Mouse (Mus musculus): ENCODE data around the gene Gipr.
A peak's percentile ranks its signal among the peaks of the same experiment; 100 is the strongest.

Gene Gipr

DNA sequence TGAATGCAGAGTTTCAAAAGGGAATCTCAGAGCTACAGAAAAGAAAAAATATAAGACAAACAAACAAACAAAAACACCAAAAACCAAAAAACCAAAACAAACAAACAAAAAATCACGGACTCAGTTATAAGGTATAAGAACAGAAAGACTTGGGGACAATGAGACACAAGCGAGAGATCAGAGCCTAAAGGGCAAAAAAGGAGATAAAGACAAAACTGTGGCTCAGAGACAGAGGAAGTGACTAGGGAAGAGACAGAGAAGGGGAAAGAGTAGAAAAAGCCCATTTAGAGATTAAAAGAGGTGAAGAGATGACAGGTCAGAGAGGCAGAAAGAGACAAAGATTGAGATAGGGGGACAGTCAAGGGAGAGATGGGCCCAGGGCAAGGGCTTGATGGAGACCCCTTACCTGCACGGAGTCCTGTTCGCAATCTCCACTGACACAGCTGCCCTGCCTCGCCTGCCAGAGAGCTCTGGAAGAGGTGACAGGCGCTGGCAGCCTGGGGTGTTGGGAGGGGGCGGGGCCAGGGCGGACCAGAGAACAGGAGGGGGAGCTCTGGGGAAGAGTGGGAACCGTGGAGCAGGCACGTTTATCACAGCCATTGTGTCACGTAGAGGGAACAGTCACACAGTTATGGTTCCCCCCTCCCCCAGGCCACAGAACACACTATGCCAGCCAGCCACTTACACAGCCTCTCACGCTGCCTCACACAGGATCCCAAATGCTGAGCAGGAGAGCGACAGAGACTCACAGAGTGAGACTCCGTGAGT is at the start of gene Gipr:
Gene Gipr (minus strand): TSS at position 472 of the 768 bp plus-strand sequence.
- peak; percentile 96 for DNase-seq

DNA sequence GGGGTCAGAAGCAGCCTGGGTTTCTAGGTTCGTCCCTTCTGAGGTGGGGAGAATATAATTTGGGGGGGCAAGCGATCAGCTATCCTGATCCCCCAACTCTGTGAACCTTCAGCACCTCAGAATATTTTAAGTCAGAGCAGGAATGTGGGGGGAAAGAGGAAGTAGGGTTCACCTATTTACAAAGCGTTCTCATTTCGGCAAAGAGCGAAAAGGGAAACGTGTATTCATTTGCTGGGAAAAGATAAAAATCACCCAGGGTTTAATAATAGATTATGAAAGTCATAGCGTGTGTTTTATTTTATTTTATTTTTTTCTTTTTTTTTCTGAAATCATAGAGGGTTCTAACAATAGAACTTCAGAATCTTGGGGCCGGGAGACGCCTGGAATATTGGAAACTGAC is 49.0 kb upstream of the Gipr start:
- no peak for DNase-seq

DNA sequence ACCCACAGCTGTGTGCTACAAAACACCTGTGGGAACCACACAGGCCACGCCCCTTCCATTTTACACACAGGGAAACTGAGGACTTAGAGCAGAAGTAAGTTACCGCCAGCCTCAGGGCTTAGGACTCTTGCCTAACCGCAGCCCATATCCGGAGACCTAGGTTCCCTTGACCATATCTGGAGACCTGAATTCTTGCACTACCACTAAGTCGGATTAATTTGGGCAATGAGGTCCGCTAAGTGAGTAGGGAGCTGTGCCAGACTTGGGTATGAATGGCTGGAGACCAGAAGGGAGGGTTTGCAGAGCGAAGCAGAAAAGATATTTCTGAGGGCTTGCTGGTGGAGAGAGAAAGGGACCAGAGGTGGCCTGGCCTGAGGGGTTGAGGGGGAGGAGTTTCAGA is 48.4 kb upstream of the Gipr start:
- DNase-seq = no peak

DNA sequence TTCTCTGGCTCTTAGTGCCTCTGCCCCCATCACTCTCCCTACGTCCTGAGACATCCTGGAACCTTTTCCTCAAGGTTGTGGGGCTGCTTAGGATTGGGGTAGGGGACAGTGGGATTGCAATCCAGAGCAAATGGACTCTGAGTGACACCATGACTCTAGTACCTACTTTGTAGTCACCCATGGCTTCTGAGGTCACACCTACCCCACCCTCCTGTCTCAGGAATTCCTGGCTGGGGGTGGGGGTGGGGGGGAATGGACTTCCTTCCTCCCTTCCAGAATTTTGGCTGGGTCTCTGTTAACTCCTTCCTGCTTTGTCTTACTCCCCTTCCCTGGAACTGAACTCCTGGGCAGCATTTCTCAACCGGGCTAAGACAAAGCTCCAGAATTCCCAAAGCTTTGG is 47.5 kb upstream of the Gipr start:
- peak; percentile 95 for DNase-seq

DNA sequence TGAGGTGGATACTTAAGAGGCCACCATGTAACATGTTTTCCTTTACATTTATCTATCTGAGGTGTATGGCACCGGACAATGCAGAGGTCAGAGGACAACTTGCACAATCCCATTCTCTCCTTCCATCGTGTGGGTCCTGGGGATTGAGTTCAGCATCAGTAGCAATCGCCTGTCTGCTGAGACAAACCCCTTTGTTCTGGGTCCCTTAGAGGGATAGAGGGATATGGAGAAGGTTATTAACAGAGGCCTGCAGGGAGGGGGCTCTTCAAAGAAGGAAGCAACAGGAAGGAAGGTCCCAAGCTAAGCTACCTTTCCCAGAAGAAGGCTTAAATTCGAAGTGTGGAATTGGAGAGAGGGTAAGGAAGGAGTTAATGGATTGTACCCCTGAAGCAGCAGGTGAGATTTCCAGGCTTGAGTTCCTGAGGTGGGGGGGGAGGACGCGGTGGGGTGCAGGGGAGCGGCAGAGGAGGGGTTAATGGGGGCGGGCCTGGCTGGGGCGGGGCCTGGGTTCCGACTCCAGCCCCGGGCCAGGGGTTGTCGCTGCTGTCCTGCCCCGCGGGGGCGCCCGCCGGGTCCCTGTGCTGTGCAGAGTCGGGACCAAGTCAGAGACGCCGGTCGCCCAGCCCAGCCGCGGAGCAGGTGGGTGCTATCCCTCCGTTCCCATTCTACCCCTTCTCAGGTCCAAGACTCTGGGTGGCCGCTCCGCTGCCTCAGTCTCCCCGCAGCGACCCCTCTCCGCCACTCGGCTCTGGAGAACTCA is 46.2 kb upstream of the Gipr start, which contains the start of gene Gpr4:
Gene Gpr4 (plus strand): TSS at position 543 of the 760 bp plus-strand sequence.
- DNase-seq = peak; percentile 97

DNA sequence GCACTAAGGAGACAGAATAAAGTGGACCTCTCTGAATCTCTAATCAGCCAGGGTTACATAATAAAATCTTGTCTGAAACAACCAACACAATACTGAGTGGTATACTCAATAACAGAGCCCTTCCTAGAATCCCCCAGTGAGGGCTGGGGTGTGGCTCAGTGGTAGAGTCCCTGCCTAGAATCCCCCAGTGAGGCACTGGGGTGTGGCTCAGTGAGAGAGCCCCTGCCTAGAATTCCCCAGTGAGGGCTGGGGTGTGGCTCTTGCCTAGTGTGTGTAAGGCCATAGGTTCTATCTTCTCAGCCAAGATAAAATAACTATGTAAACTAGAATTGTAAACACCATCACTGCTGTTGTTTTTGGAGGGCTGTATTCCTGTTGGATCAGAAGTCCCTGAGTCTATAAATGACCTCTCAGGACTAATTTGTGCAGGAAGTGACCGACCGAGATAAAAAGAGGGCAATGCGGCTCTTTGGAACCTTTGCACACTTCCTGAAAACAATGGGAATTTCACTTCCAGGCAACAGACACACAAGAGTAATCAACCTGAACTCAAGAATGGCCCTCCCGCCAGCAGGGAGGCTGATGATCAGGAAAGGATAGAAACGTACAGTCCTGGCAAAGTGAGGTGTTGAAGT is 45.2 kb upstream of the Gipr start:
- peak; percentile 94 for DNase-seq

DNA sequence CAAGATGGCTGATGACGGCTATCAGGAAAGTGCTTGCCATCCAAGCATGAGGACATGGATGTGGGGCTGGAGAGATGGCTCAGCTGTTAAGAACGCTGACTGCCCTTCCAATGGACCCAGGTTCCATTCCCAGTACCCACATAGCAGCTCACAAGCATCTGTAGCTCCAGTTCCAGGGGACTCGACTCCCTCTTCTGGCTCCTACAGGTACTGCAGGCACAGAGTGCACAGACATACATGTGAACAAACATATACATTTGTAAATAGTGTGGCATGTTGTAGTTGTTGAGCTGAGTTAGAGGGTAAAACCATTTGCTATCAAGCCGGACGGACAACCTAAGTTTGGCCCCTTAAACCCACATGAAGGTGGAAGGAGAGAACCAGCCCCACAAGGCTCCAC is 44.1 kb upstream of the Gipr start:
- peak; percentile 84 for DNase-seq

DNA sequence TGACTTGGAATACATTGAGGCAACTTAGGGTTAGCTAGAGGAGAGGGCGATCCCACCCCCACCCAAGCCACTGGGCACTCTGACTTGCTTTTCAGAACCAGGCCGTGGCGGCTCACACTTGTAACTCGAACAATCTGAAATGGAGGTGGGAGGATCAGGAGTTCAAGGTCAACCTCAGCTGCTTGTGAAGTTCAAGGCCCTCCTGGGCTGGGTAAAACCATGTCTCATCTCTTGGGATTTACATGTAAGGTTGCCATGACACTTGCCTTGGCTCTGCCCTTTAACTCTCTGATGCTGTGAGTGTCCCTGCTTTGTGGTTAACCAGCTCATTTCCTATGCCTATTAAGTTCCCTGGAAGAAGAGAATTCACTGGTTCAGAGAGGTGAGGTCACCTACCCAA is 43.6 kb upstream of the Gipr start:
- DNase-seq = peak; percentile 51

DNA sequence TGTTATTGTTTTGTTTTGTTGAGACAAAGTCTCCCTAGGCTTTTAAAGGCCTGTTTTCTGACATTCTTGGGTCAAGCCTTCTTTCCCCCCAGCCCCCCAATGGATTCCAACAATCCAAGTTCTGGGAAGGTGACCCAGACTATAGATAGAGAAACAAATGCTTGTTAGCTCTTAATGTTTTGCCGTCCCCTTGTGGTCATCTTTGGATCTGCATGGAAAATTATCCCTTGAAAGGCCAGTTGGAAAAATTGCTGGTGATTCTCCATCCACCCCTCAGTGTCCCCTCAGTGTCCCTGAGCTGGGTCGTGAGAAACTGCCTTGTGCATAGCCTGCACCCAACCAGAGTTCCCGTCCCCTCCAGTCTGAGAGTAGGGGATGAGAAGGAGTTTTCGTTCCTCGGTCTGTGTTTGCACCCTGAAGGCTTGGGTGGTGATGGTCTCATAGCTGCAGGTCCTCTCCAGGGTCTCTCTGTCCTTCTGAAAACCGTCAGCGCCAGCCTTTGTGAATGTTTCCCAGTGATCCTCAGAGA is 43.1 kb upstream of the Gipr start:
- DNase-seq = peak; percentile 88

DNA sequence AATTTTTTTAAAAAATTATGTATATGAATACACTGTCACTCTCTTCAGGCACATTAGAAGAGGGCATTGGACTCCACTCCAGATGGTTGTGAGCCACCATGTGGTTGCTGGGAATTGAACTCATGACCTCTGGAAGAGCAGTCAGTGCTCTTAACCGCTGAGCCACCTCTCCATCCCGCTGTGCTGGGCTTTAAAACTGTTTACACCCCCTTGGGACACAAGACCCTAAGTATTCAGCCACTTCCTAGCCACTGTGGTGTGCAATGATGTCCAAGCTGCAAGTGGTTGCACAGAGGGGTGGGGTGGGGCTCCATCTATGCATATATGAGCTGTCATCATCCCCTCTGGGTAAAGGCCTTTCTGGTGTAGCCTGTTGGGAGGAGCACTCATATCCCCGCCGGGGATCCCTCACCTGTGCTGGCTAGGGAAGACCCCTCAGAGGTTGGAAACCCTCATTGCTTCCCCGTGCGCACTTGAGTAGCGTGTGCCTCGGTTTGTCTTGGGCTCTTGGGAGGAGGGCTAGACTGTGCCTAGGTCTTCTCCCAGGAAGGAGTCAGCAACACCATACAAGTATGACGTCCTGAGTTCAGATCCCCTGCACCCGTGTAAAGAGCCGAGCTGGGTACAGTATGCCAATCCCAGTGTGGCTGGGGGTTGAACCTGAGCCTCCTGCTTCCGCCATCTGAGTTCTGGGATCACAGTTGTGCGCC is 42.4 kb upstream of the Gipr start:
- DNase-seq = no peak

DNA sequence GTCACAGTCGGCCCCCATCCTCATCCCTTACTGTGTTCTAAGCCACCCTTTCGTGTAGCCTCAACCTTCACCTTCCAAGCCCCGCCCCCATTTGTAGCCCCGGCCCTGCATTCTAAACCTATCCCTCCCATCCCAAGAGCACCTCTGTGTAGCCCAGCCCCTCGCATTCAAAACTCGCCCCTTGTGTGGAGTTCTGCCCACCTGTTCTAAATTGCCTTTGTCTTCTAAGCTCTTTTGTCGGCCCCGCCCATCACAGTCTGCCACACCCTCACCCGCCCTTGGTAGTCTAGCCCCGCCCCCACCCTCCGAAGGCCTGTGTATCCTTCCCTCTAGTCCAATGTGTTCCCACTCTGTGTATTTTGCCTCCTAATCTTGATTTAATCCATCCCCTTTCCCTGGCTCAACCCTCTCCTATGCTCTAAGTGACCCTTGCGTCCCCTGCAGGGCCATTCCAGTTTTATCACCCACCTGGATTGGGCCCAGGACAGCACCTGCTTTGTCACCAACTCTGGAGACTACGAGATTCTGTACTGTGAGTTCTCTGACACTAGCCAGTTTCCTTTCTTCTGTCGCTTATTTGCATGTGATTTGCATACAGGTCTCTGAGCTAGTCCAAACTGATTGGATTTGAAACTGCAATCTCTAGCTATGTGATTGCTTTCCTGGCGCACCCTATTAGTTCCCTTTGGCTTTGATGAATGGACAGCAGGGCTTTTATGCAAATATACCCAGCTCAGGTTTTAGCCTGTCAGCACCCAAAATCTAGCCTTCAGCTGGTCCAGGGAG is 36.3 kb upstream of the Gipr start:
- no peak for DNase-seq

DNA sequence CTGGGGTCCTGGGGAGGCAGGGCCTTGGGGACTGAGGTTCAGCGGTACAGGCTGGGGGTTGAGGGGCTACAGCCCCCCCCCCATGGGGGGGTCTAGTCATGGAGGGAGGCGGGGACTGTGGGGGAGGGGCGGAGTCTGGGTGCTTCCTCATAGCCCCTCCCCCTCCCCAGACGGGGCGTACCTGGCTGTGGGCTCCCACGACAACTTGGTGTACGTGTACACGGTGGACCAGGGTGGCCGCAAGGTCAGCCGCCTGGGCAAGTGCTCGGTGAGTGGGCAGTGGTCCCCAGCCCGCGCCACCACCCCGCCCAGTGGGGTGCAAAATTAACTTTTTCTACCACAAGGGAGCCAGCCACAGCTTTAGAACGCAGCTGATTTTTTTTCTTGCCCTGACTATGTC is 35.7 kb upstream of the Gipr start:
- DNase-seq = no peak

DNA sequence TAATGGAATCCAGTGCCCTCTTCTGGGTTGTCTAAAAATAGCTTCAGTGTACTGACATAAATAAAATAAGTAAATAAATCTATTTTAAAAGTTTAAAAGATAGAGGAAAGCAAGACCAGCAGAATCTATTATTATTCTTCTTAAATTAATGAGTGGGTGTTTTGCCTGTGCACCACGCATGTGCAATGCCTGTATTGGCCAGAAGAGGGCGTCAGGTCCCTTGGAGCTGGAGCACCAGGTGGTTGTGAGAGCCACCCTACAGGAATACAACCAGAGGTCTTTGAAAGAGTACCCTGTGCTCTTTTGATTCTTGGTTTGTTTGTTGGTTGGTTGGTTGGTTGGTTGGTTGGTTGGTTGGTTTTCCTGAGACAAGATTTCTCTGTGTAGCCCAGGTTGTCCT is 32.1 kb upstream of the Gipr start:
- DNase-seq = no peak

DNA sequence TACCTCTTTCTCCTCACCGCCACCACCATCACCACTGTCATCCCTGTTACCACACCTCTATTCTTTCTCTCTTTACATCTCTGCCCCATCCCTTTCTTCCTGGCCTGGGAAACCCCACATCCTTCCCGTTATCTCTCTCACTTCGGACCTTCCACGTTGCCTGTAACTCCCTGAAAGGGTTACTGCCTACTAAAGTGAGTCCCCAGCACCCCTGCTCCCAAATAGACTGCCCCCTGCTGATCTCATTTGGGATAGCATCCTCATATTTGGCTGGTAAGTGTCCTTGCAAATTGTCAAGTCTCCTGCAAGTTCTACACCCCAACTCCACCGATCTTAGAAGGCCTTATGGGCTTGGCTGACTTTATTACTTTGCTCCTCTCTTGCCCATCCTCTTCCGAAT is 30.7 kb upstream of the Gipr start:
- DNase-seq = peak; percentile 87

DNA sequence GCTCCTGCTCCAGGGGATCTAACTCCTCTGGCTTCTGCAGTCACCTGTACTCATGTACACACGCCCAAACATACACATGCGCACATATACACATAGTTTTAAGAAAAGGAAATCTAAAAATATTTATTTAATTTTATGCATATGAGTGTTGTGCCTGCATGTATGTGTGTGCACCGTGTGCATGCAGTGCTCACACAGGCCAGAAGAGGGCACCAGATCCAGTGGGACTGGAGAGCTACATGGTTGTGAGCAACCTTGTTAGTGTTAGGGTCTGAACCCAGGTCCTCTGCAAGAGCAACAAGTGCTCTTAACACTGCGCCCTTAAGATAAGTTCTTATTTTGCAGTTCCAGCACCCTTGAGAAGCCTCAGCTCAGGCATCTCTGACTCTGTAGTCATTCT is 28.7 kb upstream of the Gipr start:
- DNase-seq = no peak

DNA sequence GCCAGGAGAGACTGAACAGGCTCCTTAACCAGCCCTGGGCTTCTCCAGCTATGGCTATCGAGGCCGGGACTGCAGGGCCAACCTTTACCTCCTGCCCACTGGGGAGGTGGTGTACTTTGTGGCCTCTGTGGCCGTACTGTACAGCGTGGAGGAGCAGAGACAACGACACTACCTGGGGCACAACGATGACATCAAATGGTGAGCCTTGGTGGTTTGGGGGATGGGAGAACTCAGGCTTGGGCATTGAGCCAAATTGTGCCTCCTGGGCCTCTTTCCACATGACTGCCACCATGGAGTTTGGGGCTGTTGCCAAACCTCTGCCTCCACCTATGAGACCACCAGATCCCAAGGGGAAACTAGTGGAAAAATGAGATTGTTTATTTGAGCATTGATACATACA is 18.8 kb upstream of the Gipr start:
- peak; percentile 87 for DNase-seq

DNA sequence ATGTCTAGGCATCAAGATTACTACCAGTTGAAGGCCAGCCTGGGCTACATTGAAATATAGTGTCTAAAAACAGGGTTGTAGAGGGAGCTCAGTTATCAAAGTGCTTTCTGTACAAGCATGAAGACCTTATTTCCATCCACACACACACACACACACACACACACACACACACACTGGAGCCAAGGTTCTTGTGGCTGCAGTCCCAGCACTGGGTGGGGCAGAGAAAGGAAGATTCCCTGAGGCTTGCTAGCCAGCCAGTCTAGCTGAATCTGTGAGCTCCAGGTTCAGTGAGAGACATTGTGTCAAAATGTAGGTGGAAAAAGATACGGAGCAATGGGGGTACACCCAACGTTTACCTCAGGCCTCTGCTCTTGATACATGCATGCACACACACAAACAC is 18.3 kb upstream of the Gipr start:
- peak; percentile 90 for DNase-seq

DNA sequence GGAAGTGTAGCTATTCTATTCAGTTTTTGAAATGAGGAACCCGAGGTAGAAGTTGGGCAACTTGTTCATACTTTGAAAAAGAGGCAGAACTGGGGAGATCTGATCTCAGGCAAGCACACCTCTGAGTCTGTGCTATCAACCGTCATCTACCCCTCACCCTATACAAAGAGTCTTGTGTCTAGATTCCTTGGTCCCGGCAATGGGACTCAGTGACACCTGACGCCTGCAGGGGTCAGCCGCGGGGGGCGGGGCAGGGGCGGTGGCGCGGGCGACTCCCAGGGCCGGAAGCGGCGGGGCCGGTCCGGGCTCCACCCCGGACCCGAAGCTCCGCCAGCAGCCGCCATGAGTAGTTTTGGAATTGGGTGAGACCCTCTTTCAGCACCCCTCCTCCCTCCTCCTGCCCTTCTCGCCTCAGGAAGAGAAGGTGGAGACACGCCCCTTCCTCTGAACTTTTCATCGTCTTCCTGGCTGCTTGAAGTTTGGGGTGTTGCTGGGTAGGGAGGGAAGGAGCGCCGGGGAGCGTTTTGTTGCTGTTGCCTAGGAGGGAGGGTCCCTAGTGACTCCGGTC is 15.0 kb upstream of the Gipr start:
- peak; percentile 97 for DNase-seq

DNA sequence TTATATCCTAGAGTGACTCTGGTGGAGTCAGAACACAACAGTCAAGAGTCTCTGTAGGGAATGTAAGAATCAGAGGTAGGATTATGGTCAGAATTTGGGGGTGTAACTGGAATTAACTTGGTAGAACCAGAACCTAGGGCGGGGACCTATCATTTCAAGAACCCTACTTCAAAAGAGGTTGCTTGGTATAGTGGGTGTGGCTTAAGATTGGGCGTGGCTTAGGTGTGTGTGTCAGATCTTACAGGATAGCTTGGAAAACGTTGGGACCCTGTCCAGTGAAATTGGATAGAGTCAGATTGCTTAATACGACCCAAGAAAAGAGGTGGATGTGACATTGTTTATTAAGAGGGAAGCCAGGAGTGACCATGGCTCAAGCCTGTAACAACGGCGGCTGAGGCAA is 14.0 kb upstream of the Gipr start:
- DNase-seq = no peak

DNA sequence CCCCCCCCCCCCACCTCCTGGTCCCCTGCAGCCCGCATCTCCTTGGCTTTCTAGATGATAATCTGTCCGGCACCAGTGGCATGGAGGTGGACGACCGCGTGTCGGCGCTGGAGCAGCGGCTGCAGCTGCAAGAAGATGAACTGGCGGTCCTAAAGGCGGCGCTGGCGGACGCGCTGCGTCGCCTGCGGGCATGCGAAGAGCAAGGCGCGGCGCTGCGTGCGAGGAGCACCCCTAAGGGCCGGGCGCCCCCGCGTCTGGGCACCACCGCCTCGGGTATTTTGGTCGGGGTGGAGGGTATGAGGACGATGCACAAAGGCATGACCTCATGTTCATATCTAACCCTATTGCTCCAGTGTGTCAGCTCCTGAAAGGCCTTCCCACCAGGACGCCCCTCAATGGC is 13.2 kb upstream of the Gipr start:
- peak; percentile 94 for DNase-seq

DNA sequence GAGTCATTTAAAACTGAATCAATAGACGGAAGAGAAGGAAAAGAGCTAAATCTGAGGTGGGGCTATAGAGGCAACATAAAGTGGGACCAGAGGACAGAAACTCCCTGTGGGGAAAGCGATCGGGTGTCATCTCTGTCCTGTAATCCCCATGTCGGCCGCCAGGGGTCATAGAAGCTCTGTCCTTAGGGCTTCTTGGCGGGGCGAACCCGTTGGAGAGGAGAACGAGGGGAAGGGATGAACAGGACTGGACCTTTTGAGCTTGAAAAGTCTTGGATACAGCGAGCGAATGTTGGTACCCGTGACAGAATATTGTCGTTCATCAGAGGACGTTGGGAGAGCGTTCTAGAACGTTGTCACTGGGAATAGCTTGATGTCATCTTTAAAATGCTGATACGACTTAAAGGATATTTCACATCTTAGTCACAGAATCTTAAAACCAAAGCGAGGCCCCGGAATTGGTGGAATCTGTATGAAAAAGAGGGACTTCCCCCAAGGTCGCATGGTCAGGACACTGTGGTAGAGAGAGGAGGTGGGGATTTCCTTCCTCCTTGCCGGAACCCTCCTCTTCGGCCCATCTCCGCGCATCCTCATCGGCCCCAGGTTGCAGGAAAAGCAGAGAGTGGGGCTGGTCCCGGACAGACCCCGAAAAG is 12.6 kb upstream of the Gipr start:
- peak; percentile 95 for DNase-seq

All from heart, adult 11 months (tissue).